Mouse (Mus musculus): ENCODE measurements around the gene Miga1.

GRCm38 (mm10) chr3:152266036-152266421 is 74.2 kb downstream of the Miga1 start, which contains the start of gene Nexn:
- TF ChIP-seq POLR2A (IDR thresholded peaks at IDR 0.05; ENCODE audit: low read depth, low read length) (no peak), RAD21 (IDR thresholded peaks at IDR 0.05; ENCODE audit: low read depth, low read length) (no peak), CTCF (conservative IDR thresholded peaks at IDR 0.05 in 1 of 2, IDR thresholded peaks at IDR 0.05 in 1 of 2; ENCODE audit: low read depth in 2 of 2, low read length in 2 of 2) (no peak), BHLHE40 (IDR thresholded peaks at IDR 0.05; ENCODE audit: low read depth, low read length) (no peak), TBP (conservative IDR thresholded peaks at IDR 0.05; ENCODE audit: low read depth, low read length) (no peak), KAT2A (IDR thresholded peaks at IDR 0.05; ENCODE audit: insufficient replicate concordance, low read length) (no peak), ZKSCAN1 (IDR thresholded peaks at IDR 0.05; ENCODE audit: borderline replicate concordance, low read depth, low read length) (no peak), EP300 (IDR thresholded peaks at IDR 0.05; ENCODE audit: low read length) (no peak), POLR2AphosphoS2 (IDR thresholded peaks at IDR 0.05; ENCODE audit: low read depth, low read length) (no peak)
